Mouse (Mus musculus): ENCODE measurements at regions not wholly inside any gene's neighbourhood (a gene's known extent, or its start where the extent isn't known, plus 50 kb on each side); places are given as distances from the start of the nearest gene placed in this dataset.

GRCm38 (mm10) chr13:83952353-83952752 lies 269.7 kb upstream of the Tmem161b start:
- Histone ChIP-seq H3K4me3 (no peak overlapping the region), H3K27ac (no peak overlapping the region)
- no peak for DNase-seq (ENCODE audit: low spot score in 2 of 2)
- no peak for TF ChIP-seq CTCF (conservative IDR thresholded peaks at IDR 0.05)

GRCm38 (mm10) chr13:83952862-83953261 lies 269.2 kb upstream of the Tmem161b start:
- no peak overlapping the region for H3K4me3 ChIP-seq
- DNase-seq (ENCODE audit: low spot score in 2 of 2): no peak
- TF ChIP-seq CTCF (conservative IDR thresholded peaks at IDR 0.05): no peak
- no peak overlapping the region for H3K27ac ChIP-seq

GRCm38 (mm10) chr13:83955701-83956100 lies 266.4 kb upstream of the Tmem161b start:
- H3K27ac ChIP-seq: no peak overlapping the region
- no peak overlapping the region for H3K4me3 ChIP-seq
- TF ChIP-seq CTCF (conservative IDR thresholded peaks at IDR 0.05): no peak
- no peak for DNase-seq (ENCODE audit: low spot score in 2 of 2)

GRCm38 (mm10) chr13:83978541-83978940 lies 243.6 kb upstream of the Tmem161b start:
- H3K27ac ChIP-seq: no peak overlapping the region
- no peak overlapping the region for H3K4me3 ChIP-seq
- no peak for TF ChIP-seq CTCF (conservative IDR thresholded peaks at IDR 0.05)
- no peak for DNase-seq (ENCODE audit: low spot score in 2 of 2)

DNA sequence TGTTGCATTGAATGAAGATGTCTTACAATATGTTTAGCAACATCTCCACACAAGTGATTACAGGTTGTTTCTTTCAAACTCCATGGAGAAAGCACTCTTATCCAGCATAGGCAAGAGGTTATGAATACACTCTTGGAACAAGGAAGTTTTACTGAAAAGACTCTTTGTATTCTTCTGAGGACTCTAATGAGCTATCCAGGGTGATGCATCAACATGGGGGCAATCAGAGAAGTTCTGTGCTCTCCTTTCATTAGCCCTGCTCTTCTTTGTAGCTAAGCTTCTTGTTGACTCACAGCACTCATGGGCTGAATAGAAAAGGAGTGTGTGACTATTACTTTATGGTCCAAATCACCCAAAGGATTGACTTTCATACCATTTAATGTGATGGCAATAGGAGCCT lies 242.6 kb upstream of the Tmem161b start:
- no peak overlapping the region for H3K4me3 ChIP-seq
- no peak overlapping the region for H3K27ac ChIP-seq
- no peak for TF ChIP-seq CTCF (conservative IDR thresholded peaks at IDR 0.05)
- no peak for DNase-seq (ENCODE audit: low spot score in 2 of 2)

DNA sequence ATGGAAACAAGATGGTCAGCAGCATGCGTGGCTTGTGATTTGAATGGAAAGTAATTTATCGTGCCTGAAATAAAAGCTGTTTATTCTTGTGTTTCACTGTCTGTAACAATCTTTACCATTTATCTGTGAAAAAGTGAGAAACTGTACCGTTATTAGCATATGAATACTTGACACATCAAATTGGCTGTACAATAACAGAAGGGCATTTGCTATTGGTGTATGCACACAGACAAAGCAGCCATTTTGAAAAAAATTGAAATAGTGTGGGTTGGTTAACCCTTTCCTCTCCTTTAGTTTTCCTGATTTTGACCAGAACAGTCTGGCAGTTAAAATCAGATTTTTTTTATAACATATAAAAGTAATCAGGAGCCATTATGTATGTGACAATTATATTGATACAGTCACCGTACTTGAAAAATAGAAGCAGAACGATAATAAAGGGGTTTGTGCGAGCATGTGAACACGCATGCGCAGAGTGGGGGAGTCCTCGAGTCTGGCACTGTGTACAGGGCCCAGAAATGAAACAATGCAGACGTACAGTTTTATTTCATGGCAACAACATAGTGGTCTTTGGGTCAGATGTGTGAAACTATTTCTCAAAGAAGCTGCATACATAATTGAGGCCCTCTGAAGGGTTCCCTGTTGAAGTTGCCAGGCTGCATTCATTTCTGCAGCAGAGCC lies 237.3 kb upstream of the Tmem161b start:
- peak; percentile 24 to 60 for DNase-seq (ENCODE audit: low spot score in 2 of 2)
- H3K4me3 ChIP-seq: peak overlapping the region; percentile 49
- no peak for TF ChIP-seq CTCF (conservative IDR thresholded peaks at IDR 0.05)
- H3K27ac ChIP-seq: peak overlapping the region; percentile 84

DNA sequence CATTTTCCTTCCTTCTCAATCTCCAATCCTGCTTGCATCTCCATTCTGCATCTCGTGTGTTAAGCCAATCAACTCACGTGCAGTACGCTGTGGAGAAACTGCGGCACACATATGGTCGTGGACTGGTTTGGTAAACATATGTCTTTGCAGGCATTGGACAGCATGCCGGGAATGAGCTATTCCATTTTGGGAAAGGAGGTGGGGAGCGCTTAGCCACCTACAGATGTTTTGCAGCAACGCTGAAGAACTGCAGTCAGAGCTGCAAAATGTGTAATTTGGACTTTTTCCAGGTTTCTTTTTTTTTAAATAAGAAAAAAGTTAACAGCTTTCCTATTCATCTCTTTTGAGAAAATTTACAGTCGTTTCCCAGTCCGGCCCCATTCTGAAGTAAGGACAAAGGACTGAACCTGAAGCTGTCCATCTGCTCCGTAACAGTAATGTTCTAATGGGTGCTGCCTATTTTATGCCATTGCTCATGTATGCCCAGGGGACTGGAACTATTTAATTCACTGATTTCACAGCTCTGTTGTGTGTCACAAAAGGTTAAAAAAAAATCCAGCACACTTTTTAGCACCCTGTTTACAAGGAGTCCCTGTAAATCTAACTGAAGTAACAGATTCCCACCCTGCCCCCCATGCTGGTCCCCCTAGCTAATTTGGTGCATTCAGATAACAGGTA lies 234.2 kb upstream of the Tmem161b start:
- no peak for TF ChIP-seq CTCF (conservative IDR thresholded peaks at IDR 0.05)
- peak; percentile 53 to 62 for DNase-seq (ENCODE audit: low spot score in 2 of 2)
- peak overlapping the region; percentile 50 for H3K4me3 ChIP-seq
- H3K27ac ChIP-seq: peak overlapping the region; percentile 85

- no peak for DNase-seq (ENCODE audit: low spot score in 2 of 2)
- no peak for TF ChIP-seq CTCF (conservative IDR thresholded peaks at IDR 0.05)
- no peak overlapping the region for H3K4me3 ChIP-seq
- H3K27ac ChIP-seq: peak overlapping the region; percentile 85
These were observed 233.6 kb upstream of the Tmem161b start for GRCm38 (mm10) chr13:83988517-83988916.

- H3K4me3 ChIP-seq: no peak overlapping the region
- TF ChIP-seq CTCF (conservative IDR thresholded peaks at IDR 0.05): no peak
- H3K27ac ChIP-seq: 0 out of 2 replicates have a peak overlapping the region, but pooled peaks have one; percentile 14
- DNase-seq (ENCODE audit: low spot score in 2 of 2): no peak
These were observed 224.3 kb upstream of the Tmem161b start for GRCm38 (mm10) chr13:83997599-83998369.

- no peak overlapping the region for H3K4me3 ChIP-seq
- H3K27ac ChIP-seq: no peak overlapping the region
- DNase-seq (ENCODE audit: low spot score in 2 of 2): no peak
- no peak for TF ChIP-seq CTCF (conservative IDR thresholded peaks at IDR 0.05)
These were observed 200.3 kb upstream of the Tmem161b start for GRCm38 (mm10) chr13:84021771-84022170.

GRCm38 (mm10) chr13:84023021-84023420 lies 199.1 kb upstream of the Tmem161b start:
- no peak for TF ChIP-seq CTCF (conservative IDR thresholded peaks at IDR 0.05)
- no peak for DNase-seq (ENCODE audit: low spot score in 2 of 2)
- Histone ChIP-seq H3K4me3 (no peak overlapping the region), H3K27ac (peak overlapping the region; percentile 40; the same call in 1 of the 2 replicates)

- Histone ChIP-seq H3K27ac (peak overlapping the region; percentile 41; the same call in 1 of the 2 replicates), H3K4me3 (no peak overlapping the region)
- no peak for TF ChIP-seq CTCF (conservative IDR thresholded peaks at IDR 0.05)
- peak in 1 of 2 experiments; percentile 22 for DNase-seq (ENCODE audit: low spot score in 2 of 2)
These were observed 198.5 kb upstream of the Tmem161b start for GRCm38 (mm10) chr13:84023637-84024036.

GRCm38 (mm10) chr13:84025348-84025747 lies 196.7 kb upstream of the Tmem161b start:
- Histone ChIP-seq H3K27ac (no peak overlapping the region), H3K4me3 (no peak overlapping the region)
- no peak for TF ChIP-seq CTCF (conservative IDR thresholded peaks at IDR 0.05)
- DNase-seq (ENCODE audit: low spot score in 2 of 2): no peak
